Mouse (Mus musculus): ENCODE measurements at regions not wholly inside any gene's neighbourhood (a gene's known extent, or its start where the extent isn't known, plus 50 kb on each side); places are given as distances from the start of the nearest gene placed in this dataset.
A peak's percentile ranks its signal among the peaks of the same experiment; 100 is the strongest.
"Not testable (repeated sequence)": the region's sequence is repeated elsewhere in the genome, so short reads cannot be mapped to it uniquely, and the experiment has no call there.

DNA sequence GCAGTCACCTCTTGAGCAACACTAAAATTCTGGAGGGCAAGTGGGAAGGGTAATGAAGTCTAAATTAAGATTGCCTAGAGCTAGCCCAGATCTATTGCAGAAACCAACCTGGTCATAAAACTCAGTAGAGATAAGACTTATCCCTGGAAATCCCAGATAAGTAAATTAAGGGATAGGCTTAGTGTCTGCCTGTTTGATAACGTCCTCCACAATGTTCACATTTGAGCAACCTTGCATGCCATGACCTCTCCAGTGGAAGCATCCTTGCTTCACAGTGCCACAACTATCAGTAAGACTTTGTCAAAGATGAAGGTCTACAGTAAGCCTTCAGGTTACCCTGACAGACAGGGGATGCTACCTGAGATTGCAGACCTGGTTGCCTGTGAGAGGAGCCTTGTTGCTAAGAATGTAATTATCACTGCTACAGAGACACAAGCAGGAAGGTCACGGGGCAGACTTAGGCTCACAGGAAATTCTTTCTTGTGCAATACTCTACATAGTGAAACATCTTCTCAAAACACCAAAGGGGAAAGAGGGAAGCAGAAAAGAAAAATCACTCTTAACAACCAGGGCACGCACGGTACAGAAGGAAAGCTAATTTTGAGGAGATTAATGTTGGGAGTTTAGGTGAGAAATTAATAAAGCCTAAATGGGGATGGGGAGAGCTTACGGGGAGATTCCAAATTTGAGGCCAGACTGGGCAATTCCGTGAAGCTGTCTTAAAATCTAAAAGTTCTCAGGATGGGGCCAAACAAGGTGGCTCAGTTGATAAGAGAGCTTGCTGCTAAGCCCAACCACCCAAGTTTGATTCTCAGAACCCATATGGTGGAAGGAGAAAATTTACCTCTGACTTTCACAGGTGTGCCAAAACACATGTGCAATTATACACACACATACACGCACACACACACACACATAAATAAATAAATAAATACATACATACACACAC is 56.9 kb upstream of the Prdm9 start:
- no peak for DNase-seq (ENCODE audit: low spot score in 2 of 2)

DNA sequence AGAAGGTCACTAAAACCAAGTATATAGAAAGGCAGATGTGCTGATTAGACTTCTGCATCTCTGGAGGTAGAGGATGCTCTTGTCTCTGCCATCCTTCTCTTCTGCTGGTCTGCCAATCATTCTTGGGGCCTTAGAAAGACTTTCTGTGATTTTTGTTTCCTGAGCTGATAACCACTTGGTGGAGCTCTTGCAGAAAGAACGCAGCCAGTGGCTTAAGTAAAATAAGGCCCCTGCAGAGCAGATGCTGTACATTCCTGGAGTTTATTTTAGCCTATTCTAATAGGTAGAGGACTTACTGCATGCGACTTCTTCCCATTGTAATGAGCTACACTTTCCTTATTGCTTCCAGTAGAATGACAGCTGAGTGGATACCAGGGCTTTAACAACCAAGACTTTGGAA is 58.8 kb upstream of the Prdm9 start:
- peak; percentile 26 to 32 for DNase-seq (ENCODE audit: low spot score in 2 of 2)

- DNase-seq (ENCODE audit: low spot score in 2 of 2) = no peak
Measured at GRCm38 (mm10) chr17:15630792-15631191, 66.6 kb upstream of the Prdm9 start.

- no peak for DNase-seq (ENCODE audit: low spot score in 2 of 2)
Measured at GRCm38 (mm10) chr17:15631626-15632025, 67.5 kb upstream of the Prdm9 start.

- no peak for DNase-seq (ENCODE audit: low spot score in 2 of 2)
Measured at GRCm38 (mm10) chr17:15632090-15632489, 67.9 kb upstream of the Prdm9 start.

GRCm38 (mm10) chr17:15639111-15639865 is 65.5 kb upstream of the Chd1 start:
- not testable (repeated sequence) for DNase-seq (ENCODE audit: low spot score in 2 of 2)

DNA sequence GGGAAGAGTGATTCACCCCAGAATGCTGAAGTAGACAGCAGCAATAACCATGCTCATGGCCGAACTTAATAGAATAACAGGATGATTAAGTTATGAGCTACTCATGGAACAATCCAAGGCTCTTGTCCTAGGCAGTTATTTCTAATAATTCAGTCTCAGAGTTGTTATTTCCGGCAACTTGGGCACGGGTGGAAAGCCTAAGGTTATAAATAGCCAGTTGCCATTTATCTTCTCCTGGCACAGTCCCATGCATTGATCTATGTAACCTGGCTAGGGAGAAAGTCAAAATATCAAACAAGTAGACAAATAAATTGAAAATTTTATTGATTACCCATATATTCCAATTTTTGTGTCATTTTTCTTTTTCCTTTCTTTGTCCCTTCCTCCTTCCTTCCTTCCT is 64.0 kb upstream of the Chd1 start:
- no peak for DNase-seq (ENCODE audit: low spot score in 2 of 2)

DNA sequence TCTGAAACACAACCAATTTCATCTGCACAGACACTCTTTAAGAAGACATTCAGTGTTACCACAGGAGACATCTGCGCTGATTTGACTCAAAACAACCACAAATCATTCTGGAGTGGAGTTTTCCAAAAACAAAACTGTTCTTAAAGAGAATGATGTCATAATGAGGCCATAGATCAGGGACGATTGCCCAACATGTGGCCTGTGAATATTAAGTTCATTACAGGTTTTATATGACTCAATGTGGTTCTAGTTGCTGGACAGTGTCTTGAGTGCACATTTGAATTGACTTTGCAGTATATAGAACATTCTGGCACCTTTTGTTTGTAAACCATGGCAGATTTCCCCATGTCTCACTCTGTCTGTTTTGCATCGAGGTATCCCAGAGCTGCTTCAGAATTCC is 63.0 kb upstream of the Chd1 start:
- no peak for DNase-seq (ENCODE audit: low spot score in 2 of 2)

- DNase-seq (ENCODE audit: low spot score in 2 of 2) = no peak
Measured at GRCm38 (mm10) chr17:15646768-15647167, 58.0 kb upstream of the Chd1 start.

DNA sequence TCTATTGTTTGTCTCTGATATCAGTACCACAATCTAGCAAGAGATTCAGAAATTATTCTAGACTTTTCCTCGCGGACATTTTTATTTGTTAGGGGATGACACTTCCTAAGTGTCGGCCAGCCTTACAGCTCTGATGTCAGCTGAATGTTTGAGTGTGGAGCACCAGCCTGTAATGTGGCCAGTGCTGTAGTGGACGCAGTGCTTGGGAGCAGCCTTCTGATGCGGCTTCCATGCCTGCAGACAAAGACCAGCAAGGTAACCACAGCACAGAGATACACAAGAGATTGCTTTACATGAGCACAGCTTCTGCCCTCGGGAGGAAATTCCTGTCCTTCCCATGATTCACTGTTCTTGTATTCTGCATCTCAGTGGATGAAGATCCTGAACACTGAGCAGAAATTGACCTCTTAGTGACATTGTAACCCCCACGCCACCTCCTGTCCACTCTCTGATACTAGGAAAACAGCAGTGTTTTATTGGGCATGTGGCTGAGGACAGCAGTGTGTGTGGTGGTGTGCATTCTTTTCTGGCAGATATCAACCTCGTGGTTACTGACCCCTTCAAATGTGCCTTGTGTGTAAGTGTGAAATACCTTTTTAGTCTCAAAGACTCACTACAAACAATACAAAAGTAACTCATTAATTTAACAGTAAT is 54.6 kb upstream of the Chd1 start:
- no peak for DNase-seq (ENCODE audit: low spot score in 2 of 2)

GRCm38 (mm10) chr17:15651869-15652268 is 52.9 kb upstream of the Chd1 start:
- DNase-seq (ENCODE audit: low spot score in 2 of 2) = no peak
